Mouse (Mus musculus) CD4-positive naive resting alpha-beta T cell, adult 76 days (primary cell): ENCODE data around the gene Ran. TPM values are rescaled to one million over a fixed set of nuclear protein-coding genes. Genes with fewer than 3 reads are reported as not detected.

Experiments
- total RNA-seq: library from RNA; stranded (reverse); gene quantifications from one replicate; pipeline ENCODE4 v1.2.4, GENCODE M21; 2023

Ran gene
- total RNA-seq: 86.4 TPM

DNA sequence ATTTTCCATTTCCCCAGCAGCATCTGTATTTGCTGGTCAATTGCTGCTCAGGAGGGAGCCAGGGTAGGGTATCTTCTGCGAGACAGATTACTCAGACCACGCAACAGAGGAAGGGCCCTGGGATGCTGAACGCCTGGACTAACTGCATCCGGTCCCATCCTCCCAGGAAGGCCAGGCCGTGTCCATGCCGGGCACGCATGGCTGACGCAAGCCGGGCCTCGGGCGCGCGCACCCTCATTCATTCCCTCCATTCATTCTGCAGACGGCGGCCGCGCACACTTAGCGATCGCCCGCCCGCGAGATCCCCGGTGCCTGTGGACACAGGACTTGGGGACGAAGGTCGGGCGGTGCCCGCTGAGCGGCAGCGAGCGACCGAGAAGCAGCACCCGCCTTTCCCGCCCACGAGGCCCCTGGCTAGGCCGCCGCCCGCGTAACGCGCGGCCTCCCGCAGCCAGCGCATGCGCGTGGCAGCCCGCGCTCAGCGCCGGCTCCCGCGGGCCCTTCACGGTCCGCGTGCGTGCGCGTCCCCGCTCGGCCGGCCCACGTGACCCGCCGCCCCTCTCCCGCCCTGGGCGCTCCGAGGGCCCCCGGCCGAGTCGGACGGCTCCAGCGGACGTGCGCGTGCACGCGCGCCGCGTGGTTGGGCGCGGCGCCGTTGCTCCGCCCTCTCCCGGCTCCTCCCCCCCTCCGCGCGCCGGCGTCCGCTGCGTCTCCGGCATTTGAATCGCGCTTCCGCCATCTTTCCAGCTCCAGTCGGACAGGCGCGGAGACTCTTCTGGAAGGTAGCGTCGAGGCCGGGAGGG is at the start of gene Ran:
Gene Ran, plus strand, starts transcription at position 573 of the 803 bp plus-strand sequence.

DNA sequence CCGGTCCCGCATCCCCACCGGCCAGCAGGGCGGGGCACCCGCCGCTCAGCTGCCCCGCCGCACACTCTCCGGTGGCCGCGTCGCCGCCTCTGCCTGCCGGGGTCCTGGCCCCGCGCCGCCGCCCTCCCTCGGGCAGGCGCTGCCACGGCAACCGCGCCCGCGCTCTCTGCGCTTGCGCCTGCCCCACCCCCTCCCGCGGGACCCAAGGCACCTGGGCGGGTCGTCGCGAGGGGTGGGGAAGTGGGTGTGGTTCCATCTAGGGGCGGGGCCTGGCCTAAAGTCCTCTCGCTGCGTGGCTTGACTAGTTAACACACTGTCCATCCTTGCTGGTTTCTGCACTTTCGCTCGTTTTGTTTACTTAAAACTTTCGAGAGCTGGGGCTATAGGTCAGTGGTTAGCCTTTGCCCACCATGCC is 11.4 kb upstream of the Ran start, which contains the start of gene Stx2:
Gene Stx2, minus strand, starts transcription at position 163 of the 415 bp plus-strand sequence.

Other genes with a start within 250 kb of the Ran start
- not detected for gene Rimbp2, start 66.6 kb upstream of the Ran start, total RNA-seq
- gene Stx2, start 11.5 kb upstream of the Ran start, total RNA-seq: 6.7 TPM
- gene Adgrd1, start 76.7 kb downstream of the Ran start, total RNA-seq: 0.29 TPM